Mouse (Mus musculus) liver, postnatal 0 days (tissue): ENCODE measurements at regions not wholly inside any gene's neighbourhood (a gene's known extent, or its start where the extent isn't known, plus 50 kb on each side); places are given as distances from the start of the nearest gene placed in this dataset.

Source experiments
- ATAC-seq: fragments of 200-750 bp; cut with Nextera tagmentation; 2 replicates; pipeline ENCODE4 v1.8.0; 2017; ENCODE audit warnings: mild to moderate bottlenecking, moderate library complexity
- DNase-seq: peaks from one replicate; pipeline ENCODE4 v3.0.0-alpha.2; 2016
- H3K27ac ChIP-seq: fragments of 300-500 bp; sonication (generic); 2 replicates; pipeline ENCODE4 v1.5.1; 2014; ENCODE audit warnings: antibody characterized with exemption, moderate library complexity, mild to moderate bottlenecking, low read depth
- H3K27me3 ChIP-seq: fragments of 300-500 bp; sonication (generic); 2 replicates; pipeline ENCODE4 v1.6.1; 2014; ENCODE audit warnings: low read length, control low read depth, mixed read lengths; ENCODE audit not compliant: insufficient read depth
- H3K36me3 ChIP-seq: fragments of 300-500 bp; sonication (generic); replicated peaks from 2 replicates; pipeline ENCODE4 v1.6.1; 2014; ENCODE audit warnings: mild to moderate bottlenecking, control low read depth, low read length, moderate library complexity, mixed read lengths; ENCODE audit not compliant: insufficient read depth
- H3K4me1 ChIP-seq: fragments of 300-500 bp; sonication (generic); 2 replicates; pipeline ENCODE4 v1.6.1; 2014; ENCODE audit warnings: antibody characterized with exemption, mild to moderate bottlenecking, control low read depth; ENCODE audit not compliant: insufficient read depth
- H3K4me2 ChIP-seq: fragments of 300-500 bp; sonication (generic); 2 replicates; pipeline ENCODE4 v1.6.1; 2014; ENCODE audit warnings: low read depth, mild to moderate bottlenecking, low read length, moderate library complexity, mixed read lengths
- H3K4me3 ChIP-seq: fragments of 300-500 bp; sonication (generic); 2 replicates; pipeline ENCODE4 v1.5.1; 2014; ENCODE audit warnings: low read depth, low read length
- H3K9ac ChIP-seq: fragments of 300-500 bp; sonication (generic); replicated peaks from 2 replicates; pipeline ENCODE4 v1.6.1; 2014; ENCODE audit warnings: mild to moderate bottlenecking, moderate library complexity
- H3K9me3 ChIP-seq: fragments of 300-500 bp; sonication (generic); 2 replicates; pipeline ENCODE4 v1.6.1; 2016; ENCODE audit warnings: mild to moderate bottlenecking, control low read depth, low read length, mixed read lengths
- CTCF ChIP-seq: sonication (generic); IDR thresholded peaks from 2 replicates; pipeline ENCODE4 v1.5.1; 2016; ENCODE audit warnings: antibody characterized with exemption, low read depth
- EP300 ChIP-seq: IDR thresholded peaks from 2 replicates; pipeline ENCODE4 v1.6.1; 2016; ENCODE audit warnings: antibody characterized with exemption, low read depth, mild to moderate bottlenecking
- WGBS: fragments of 180-500 bp; shearing (Covaris S2); extraction: QIAGEN DNeasy Blood & Tissue Kit; methylation state at CpG from one replicate; pipeline ENCODE4 v1.1.7; 2014; ENCODE audit not compliant: insufficient replicate concordance; 5-methylcytosine and 5-hydroxymethylcytosine counted together

- H3K9me3 ChIP-seq: no peaks in the 10 kb centered on the region
- no peaks in the 10 kb centered on the region for H3K4me1 ChIP-seq
- no peak for TF ChIP-seq EP300
- TF ChIP-seq CTCF: no peak
- no peak overlapping the region for H3K4me2 ChIP-seq
- 84% methylated on average over 5 of the region's 5 CpGs for WGBS
- ATAC-seq (peak; percentile 61), DNase-seq (no peak)
- H3K4me3 ChIP-seq: no peak overlapping the region
- H3K27ac ChIP-seq: no peak overlapping the region
- H3K36me3 ChIP-seq: no peaks in the 10 kb centered on the region
- no peaks in the 10 kb centered on the region for H3K27me3 ChIP-seq
- H3K9ac ChIP-seq: no peak overlapping the region
Observed at GRCm38 (mm10) chr8:37048912-37049692, 55.7 kb downstream of the AI429214 start.

DNA sequence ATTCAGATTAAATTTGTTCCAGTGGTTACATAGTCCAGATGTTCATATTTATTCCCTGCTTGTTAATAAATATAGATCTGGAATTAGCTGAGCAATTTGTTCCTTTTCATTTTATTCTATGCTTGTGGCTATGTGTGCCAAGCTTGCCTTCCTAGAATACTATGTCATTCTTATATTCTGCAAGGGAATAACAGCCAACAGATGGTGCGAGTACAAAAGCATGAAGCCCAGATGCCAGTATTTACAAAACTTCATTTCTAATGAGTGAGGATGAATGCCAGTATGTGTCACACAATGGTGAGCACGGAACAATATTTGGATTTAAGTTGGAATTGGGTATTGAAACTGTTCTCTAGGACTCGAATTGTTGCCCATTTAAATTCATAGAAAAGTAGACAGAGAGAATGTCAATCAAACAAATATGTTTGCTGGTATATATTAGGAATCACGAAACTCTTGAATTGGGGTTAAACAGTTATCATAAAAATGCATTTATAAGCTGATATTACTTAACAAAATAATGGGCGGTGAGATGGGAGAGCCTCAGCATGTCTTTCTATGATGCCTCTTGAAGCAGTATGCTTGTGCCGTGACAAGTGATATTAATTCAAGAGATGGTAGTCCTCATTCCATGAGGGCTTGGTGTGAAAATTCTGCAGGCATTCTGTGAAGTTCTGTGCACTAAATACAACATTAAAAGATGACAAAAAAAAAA, 56.7 kb downstream of the AI429214 start:
- H3K4me2 ChIP-seq: no peak overlapping the region
- no peaks in the 10 kb centered on the region for H3K27me3 ChIP-seq
- no peak overlapping the region for H3K27ac ChIP-seq
- WGBS: 75% methylated on average over 6 of the region's 6 CpGs
- TF ChIP-seq EP300 (no peak), CTCF (no peak)
- no peak overlapping the region for H3K9ac ChIP-seq
- H3K36me3 ChIP-seq: no peaks in the 10 kb centered on the region
- no peak for DNase-seq
- H3K4me1 ChIP-seq: no peaks in the 10 kb centered on the region
- H3K9me3 ChIP-seq: no peaks in the 10 kb centered on the region
- H3K4me3 ChIP-seq: no peak overlapping the region
- no peak for ATAC-seq

DNA sequence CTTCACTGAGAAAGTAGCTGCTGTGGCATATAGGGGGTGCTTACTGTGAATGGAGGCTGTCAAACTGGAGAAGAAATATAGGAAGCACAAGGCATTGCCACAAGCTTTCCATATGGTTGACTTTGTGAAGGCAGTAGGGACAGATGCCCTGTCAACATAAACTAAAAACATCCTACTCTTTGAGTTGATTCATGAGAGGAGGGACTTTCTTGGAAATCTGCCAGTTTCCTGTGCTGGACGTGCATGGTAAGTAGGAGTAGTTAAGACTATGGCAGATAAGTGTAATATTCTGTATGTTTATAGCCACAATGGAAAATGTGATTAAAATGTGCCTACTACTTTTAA, 57.3 kb downstream of the AI429214 start:
- H3K36me3 ChIP-seq: no peaks in the 10 kb centered on the region
- H3K27ac ChIP-seq: no peak overlapping the region
- no peaks in the 10 kb centered on the region for H3K4me1 ChIP-seq
- no peak for DNase-seq
- TF ChIP-seq EP300 (no peak), CTCF (no peak)
- no peak overlapping the region for H3K4me3 ChIP-seq
- no peaks in the 10 kb centered on the region for H3K9me3 ChIP-seq
- no peak for ATAC-seq
- H3K27me3 ChIP-seq: no peaks in the 10 kb centered on the region
- 40% methylated on average over 1 of the region's 1 CpGs for WGBS
- no peak overlapping the region for H3K4me2 ChIP-seq
- H3K9ac ChIP-seq: no peak overlapping the region

DNA sequence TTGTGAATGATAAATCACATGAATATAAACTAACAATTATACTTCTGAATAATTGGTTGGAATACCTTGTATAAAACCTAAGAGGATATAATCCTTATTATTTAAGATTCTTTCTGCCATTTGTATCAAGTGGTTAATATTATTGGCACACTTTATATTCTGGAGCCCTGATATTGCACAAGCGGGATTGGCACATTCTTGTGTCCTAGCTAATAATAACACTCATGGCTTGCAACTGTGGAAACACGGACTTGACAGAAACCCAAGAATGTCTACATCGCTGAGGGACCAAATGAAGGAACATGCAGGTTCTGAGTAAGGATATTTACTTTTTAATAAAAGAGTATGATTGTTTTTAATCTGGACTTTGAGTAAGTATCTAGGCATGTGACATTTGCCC, 63.0 kb downstream of the AI429214 start:
- TF ChIP-seq EP300 (no peak), CTCF (no peak)
- Histone ChIP-seq H3K27me3 (no peaks in the 10 kb centered on the region), H3K36me3 (no peaks in the 10 kb centered on the region), H3K4me2 (no peak overlapping the region), H3K4me3 (no peak overlapping the region), H3K4me1 (no peaks in the 10 kb centered on the region), H3K9ac (no peak overlapping the region), H3K27ac (no peak overlapping the region), H3K9me3 (no peaks in the 10 kb centered on the region)
- DNase-seq (no peak), ATAC-seq (no peak)
- WGBS: 77% methylated on average over 3 of the region's 3 CpGs

DNA sequence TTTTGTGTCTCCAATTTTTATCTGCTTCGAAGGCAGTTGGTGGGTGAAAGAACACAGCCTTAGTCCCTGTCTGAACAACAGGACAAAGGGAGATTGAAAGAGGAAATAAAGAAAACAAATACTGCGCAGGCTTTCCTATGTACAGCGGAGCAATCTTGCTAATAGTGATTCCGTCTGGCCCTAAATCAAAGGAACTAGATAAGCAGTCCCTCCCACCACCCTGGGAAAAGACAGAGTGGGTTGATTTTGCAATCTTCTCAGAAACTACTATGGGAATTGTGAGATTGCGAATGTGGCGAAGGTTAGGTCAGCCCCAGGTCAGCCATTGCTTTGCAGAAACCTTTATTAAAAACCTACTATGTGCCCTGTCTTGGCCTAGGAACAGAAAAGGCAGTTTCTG, 65.0 kb downstream of the AI429214 start:
- ATAC-seq (no peak), DNase-seq (no peak)
- no peak overlapping the region for H3K9ac ChIP-seq
- no peaks in the 10 kb centered on the region for H3K9me3 ChIP-seq
- TF ChIP-seq CTCF: no peak
- TF ChIP-seq EP300: no peak
- WGBS: 52% methylated on average over 6 of the region's 6 CpGs
- H3K27ac ChIP-seq: no peak overlapping the region
- H3K4me3 ChIP-seq: no peak overlapping the region
- no peaks in the 10 kb centered on the region for H3K36me3 ChIP-seq
- no peak overlapping the region for H3K4me2 ChIP-seq
- H3K27me3 ChIP-seq: no peaks in the 10 kb centered on the region
- H3K4me1 ChIP-seq: no peaks in the 10 kb centered on the region

GRCm38 (mm10) chr8:37062012-37062944, 68.9 kb downstream of the AI429214 start:
- Histone ChIP-seq H3K27ac (no peak overlapping the region), H3K4me1 (no peaks in the 10 kb centered on the region), H3K36me3 (no peaks in the 10 kb centered on the region), H3K9me3 (no peaks in the 10 kb centered on the region), H3K27me3 (no peaks in the 10 kb centered on the region), H3K9ac (no peak overlapping the region), H3K4me2 (no peak overlapping the region), H3K4me3 (no peak overlapping the region)
- ATAC-seq (0 out of 2 replicates have a peak, but pooled peaks have one; percentile 36), DNase-seq (peak; percentile 79)
- 30% methylated on average over 13 of the region's 13 CpGs for WGBS
- TF ChIP-seq EP300: no peak
- TF ChIP-seq CTCF: peak; percentile 92
